Mouse (Mus musculus) heart, embryonic 15.5 days (tissue): ENCODE data around the gene Bcl11b. TPM values are rescaled to one million over a fixed set of nuclear protein-coding genes. Genes with fewer than 3 reads are reported as not detected.
A peak's percentile ranks its signal among the peaks of the same experiment; 100 is the strongest.

Source experiments
- ATAC-seq: fragments of 200-750 bp; cut with Nextera tagmentation; replicated peaks from 2 replicates; pipeline ENCODE4 v1.8.0; 2017; ENCODE audit warnings: low read depth, moderate TSS enrichment; ENCODE audit not compliant: insufficient number of reproducible peaks, insufficient read depth, low FRiP score
- H3K27ac ChIP-seq: fragments of 300-500 bp; sonication (generic); 2 replicates; pipeline ENCODE4 v1.5.1; 2015; ENCODE audit warnings: mild to moderate bottlenecking, inconsistent platforms
- H3K27me3 ChIP-seq: fragments of 300-500 bp; sonication (generic); 2 replicates; pipeline ENCODE4 v1.6.1; 2015; ENCODE audit warnings: inconsistent platforms
- H3K36me3 ChIP-seq: fragments of 300-500 bp; sonication (generic); 2 replicates; pipeline ENCODE4 v1.6.1; 2015; ENCODE audit warnings: mild to moderate bottlenecking, inconsistent platforms
- H3K4me1 ChIP-seq: fragments of 300-500 bp; sonication (generic); replicated peaks from 2 replicates; pipeline ENCODE4 v1.6.1; 2015; ENCODE audit warnings: inconsistent platforms
- H3K4me2 ChIP-seq: fragments of 300-500 bp; sonication (generic); 2 replicates; pipeline ENCODE4 v1.6.1; 2015; ENCODE audit warnings: inconsistent platforms, mild to moderate bottlenecking, moderate library complexity
- H3K4me3 ChIP-seq: fragments of 300-500 bp; sonication (generic); 2 replicates; pipeline ENCODE4 v1.5.1; 2015; ENCODE audit warnings: mild to moderate bottlenecking, inconsistent platforms
- H3K9ac ChIP-seq: fragments of 300-500 bp; sonication (generic); 2 replicates; pipeline ENCODE4 v1.6.1; 2015; ENCODE audit warnings: mild to moderate bottlenecking, inconsistent platforms
- H3K9me3 ChIP-seq: fragments of 300-500 bp; sonication (generic); replicated peaks from 2 replicates; pipeline ENCODE4 v1.6.1; 2016; ENCODE audit warnings: inconsistent platforms
- WGBS: fragments of 180-500 bp; shearing (Covaris S2); methylation state at CpG from one replicate; pipeline ENCODE4 v1.1.7; 2015; ENCODE audit warnings: mixed read lengths; 5-methylcytosine and 5-hydroxymethylcytosine counted together
- polyA plus RNA-seq: library from polyadenylated mRNA; unstranded; fragments of >200 nt; fragmentation: Nextera tagmentation; extraction: Ambion mirVana; gene quantifications from 2 replicates; pipeline ENCODE4 v1.2.1, GENCODE M21; 2015

Gene Bcl11b
- polyA plus RNA-seq, 1 experiment from 2014 or later, result 4.6 TPM

DNA sequence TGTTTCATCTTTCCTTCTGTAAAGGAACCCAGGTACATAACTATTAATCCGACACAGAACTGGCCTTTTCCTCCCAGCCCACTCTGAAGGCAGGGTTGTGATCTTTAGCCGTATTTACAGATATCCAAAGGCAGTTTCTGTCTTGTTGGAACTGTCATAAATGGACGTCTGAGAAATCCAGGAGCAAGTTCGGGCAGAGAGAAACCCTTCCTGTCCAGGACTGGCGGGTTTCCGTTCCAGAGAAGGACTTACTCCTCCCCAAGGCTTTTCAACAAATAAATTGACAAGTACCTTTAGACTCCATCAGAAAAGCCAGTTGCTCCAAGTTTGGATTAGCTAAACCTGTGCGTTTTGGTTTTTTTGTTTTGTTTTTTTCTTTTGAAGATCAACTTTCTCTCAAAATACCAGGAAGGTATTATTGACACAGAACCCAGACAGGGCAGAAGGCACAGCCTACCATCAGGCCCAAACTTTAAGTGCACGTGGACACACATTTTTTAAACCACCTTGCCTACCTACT is 24.6 kb downstream of the Bcl11b start:
- no peak overlapping the region for H3K4me3 ChIP-seq
- no peaks in the 10 kb centered on the region for H3K27me3 ChIP-seq
- WGBS, result 65% methylated on average over 8 of the region's 8 CpGs

DNA sequence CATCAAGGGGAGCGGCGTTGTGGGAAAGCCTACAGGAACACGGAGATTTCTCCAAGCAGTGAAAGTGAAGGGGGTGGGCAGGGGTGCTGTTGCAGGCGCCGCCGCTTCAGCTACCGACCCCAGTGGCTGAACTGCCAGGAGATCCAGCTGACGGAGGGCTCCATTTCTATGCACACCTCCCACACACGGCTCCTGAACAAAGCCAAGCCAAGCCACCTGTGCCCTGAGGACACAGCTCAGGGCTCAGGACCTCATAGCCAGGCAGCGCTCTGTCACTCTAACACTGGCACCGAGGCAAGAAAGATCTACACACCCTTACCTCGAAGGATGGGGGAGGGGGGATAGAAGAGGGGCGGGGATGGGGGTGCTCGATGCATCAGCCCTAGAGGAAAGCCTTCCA is 25.3 kb downstream of the Bcl11b start:
- Histone ChIP-seq H3K27ac (no peak overlapping the region), H3K4me2 (peak overlapping the region; percentile 52), H3K27me3 (no peaks in the 10 kb centered on the region), H3K4me3 (0 out of 2 replicates have a peak overlapping the region, but pooled peaks have one; percentile 10), H3K36me3 (no peaks in the 10 kb centered on the region), H3K4me1 (peaks cover 65% of the 10 kb centered on the region), H3K9ac (peak overlapping the region; percentile 6; the same call in 1 of the 2 replicates), H3K9me3 (no peaks in the 10 kb centered on the region)
- ATAC-seq, result no peak
- WGBS, result 27% methylated on average over 14 of the region's 14 CpGs

More for the DNA sequence above, 24.6 kb downstream of the Bcl11b start:
- H3K4me2 ChIP-seq, result peak overlapping the region; percentile 94
- no peaks in the 10 kb centered on the region for H3K36me3 ChIP-seq
- peaks cover 64% of the 10 kb centered on the region for H3K4me1 ChIP-seq
- no peak for ATAC-seq
- no peaks in the 10 kb centered on the region for H3K9me3 ChIP-seq
- peak overlapping the region; percentile 91 for H3K27ac ChIP-seq
- no peak overlapping the region for H3K9ac ChIP-seq

DNA sequence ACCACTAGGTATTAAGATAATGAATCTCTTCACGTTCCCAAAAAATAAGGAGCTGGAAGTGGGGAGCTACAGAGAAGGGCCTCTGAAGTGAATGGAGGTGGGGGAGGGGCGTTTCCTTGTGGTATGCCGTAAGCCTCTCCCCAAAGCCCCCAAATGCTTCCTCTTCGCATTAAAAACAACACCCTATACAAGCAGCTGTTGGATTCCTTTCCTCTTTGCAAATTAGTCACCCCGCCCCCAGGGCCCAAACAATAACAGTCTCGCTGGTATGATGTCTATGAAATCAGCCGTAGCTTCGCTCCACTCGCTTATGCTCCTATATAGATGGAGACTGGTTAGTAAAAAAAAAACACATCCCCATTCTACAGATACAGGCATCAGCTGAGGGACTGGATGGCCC is 25.9 kb downstream of the Bcl11b start:
- no peak for ATAC-seq
- 29% methylated on average over 9 of the region's 9 CpGs for WGBS
- Histone ChIP-seq H3K9ac (no peak overlapping the region), H3K4me2 (peak overlapping the region; percentile 52), H3K9me3 (no peaks in the 10 kb centered on the region), H3K36me3 (no peaks in the 10 kb centered on the region), H3K27ac (no peak overlapping the region), H3K27me3 (no peaks in the 10 kb centered on the region), H3K4me1 (peaks cover 69% of the 10 kb centered on the region), H3K4me3 (no peak overlapping the region)

DNA sequence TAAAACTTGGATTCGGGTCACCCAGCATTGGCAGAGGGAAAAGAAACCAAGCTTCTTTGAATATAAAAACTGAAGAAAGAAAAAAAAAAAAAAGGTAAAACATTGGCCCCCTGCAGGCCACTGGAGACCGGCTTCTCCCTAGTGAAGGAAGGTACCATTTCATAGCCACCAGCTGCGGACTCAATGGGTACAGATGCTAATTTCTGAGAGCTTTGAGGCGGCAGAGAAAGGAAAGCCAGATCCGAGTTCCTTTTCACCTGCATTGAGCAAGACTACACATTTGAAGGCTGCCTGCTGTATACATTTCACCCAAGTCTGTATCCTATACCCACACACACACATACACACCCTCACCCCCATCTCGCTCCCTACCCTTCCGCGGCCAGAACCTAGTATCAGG is 26.3 kb downstream of the Bcl11b start:
- Histone ChIP-seq H3K4me1 (peaks cover 73% of the 10 kb centered on the region), H3K9me3 (no peaks in the 10 kb centered on the region), H3K27ac (no peak overlapping the region), H3K4me3 (peak overlapping the region; percentile 13; the same call in 1 of the 2 replicates), H3K4me2 (peak overlapping the region; percentile 52), H3K36me3 (no peaks in the 10 kb centered on the region), H3K27me3 (no peaks in the 10 kb centered on the region), H3K9ac (no peak overlapping the region)
- 54% methylated on average over 8 of the region's 8 CpGs for WGBS
- ATAC-seq, result no peak

DNA sequence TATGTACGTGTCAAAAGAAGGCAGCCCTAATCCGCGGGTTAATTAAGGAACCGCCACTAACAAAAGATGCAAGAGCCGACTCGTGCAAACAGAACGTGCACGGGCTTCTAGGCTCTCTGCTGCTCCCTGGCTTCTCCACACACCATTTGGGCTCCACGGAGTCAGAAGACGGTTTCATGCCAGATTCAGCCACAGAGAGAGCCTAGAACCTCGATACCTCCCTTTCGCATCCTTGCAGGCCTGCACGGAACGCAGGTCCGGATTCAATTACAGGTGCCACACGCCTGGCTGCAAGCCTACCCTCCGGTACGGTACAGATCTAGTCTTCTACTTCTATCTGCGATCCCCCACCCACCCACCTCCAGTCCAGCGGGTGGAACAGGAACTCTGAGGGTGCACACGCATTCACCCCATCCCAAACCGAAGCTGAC is 26.8 kb downstream of the Bcl11b start:
- no peak for ATAC-seq
- peak overlapping the region; percentile 13 for H3K4me3 ChIP-seq
- H3K4me2 ChIP-seq, result peak overlapping the region; percentile 52
- no peaks in the 10 kb centered on the region for H3K36me3 ChIP-seq
- no peaks in the 10 kb centered on the region for H3K27me3 ChIP-seq
- H3K27ac ChIP-seq, result no peak overlapping the region
- peaks cover 74% of the 10 kb centered on the region for H3K4me1 ChIP-seq
- no peak overlapping the region; the same call in 1 of the 2 replicates for H3K9ac ChIP-seq
- no peaks in the 10 kb centered on the region for H3K9me3 ChIP-seq
- WGBS, result 30% methylated on average over 22 of the region's 22 CpGs

GRCm38 (mm10) chr12:107975897-107976570 is 27.4 kb downstream of the Bcl11b start:
- Histone ChIP-seq H3K36me3 (no peaks in the 10 kb centered on the region), H3K27me3 (no peaks in the 10 kb centered on the region), H3K4me1 (peaks cover 69% of the 10 kb centered on the region), H3K4me3 (peak overlapping the region; percentile 13), H3K9me3 (no peaks in the 10 kb centered on the region), H3K9ac (no peak overlapping the region), H3K27ac (no peak overlapping the region), H3K4me2 (peak overlapping the region; percentile 52)
- no peak for ATAC-seq
- WGBS, result 42% methylated on average over 14 of the region's 14 CpGs

GRCm38 (mm10) chr12:107975479-107975896 is 27.9 kb downstream of the Bcl11b start:
- Histone ChIP-seq H3K9me3 (no peaks in the 10 kb centered on the region), H3K4me1 (peaks cover 63% of the 10 kb centered on the region), H3K4me3 (no peak overlapping the region), H3K4me2 (no peak overlapping the region), H3K9ac (no peak overlapping the region), H3K27ac (no peak overlapping the region), H3K36me3 (no peaks in the 10 kb centered on the region), H3K27me3 (no peaks in the 10 kb centered on the region)
- no peak for ATAC-seq
- WGBS, result 81% methylated on average over 10 of the region's 10 CpGs

DNA sequence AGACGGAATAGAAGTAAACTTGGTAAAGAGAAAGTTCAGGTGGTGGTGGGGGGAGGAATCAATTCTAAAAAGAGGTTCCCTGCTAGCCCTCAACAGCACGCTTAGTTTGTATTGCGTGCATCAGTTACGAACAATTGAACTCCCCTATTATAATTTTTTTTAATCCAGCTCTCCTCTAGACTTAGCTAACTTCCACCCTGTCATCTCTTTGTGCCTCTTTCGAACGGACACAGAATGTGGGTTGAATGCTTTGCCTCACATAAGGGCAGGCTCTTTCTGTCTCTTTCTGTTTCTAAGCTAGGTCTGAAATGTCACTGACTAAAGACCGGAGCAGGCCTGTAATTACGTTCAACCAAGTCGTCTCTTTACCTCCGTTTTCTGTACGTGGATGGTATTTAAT is 28.9 kb downstream of the Bcl11b start:
- peaks cover 56% of the 10 kb centered on the region for H3K4me1 ChIP-seq

GRCm38 (mm10) chr12:107973556-107974140 is 29.8 kb downstream of the Bcl11b start:
- Histone ChIP-seq H3K4me1 (peaks cover 55% of the 10 kb centered on the region), H3K36me3 (no peaks in the 10 kb centered on the region), H3K9ac (no peak overlapping the region), H3K4me2 (peak overlapping the region; percentile 29; the same call in 1 of the 2 replicates), H3K27ac (peak overlapping the region; percentile 65), H3K9me3 (no peaks in the 10 kb centered on the region), H3K4me3 (no peak overlapping the region), H3K27me3 (no peaks in the 10 kb centered on the region)
- WGBS, result 33% methylated on average over 11 of the region's 11 CpGs
- ATAC-seq, result no peak

More for the DNA sequence above, 28.9 kb downstream of the Bcl11b start:
- ATAC-seq, result no peak
- Histone ChIP-seq H3K9me3 (no peaks in the 10 kb centered on the region), H3K27ac (no peak overlapping the region), H3K9ac (no peak overlapping the region), H3K36me3 (no peaks in the 10 kb centered on the region), H3K4me2 (no peak overlapping the region), H3K4me3 (no peak overlapping the region), H3K27me3 (no peaks in the 10 kb centered on the region)
- 85% methylated on average over 11 of the region's 11 CpGs for WGBS

DNA sequence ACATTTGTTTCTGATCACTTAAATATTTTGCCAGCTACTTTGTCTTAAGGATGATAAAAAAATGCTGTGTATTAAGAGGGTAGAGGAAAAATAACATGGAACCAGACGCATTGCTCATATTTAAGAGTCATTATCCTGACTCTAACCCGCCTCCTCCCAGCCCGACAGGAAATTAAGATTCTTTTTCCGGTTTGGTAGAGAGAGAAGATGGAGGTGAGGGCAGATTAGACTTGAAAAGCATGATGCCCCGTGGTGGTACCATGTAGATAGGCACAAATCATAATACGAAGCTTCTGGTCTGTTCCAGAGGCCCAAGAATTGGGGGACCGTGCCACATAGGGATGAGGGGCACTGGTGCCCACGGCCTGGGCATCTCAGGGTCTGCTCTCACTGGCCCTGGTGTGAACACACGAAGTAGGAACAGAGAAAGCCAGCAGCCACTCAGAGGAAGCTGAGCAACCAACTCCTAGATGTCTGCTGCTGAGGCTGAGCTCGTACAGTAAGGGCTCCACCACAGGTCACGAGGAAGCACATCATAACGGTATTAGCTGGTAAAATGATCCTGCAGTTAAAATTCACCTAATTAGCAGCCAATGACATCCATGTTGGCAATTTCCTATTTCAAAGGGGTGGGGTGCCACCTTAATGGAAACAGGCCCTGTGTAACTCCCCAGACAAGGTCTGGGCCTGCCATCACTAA is 32.2 kb downstream of the Bcl11b start:
- H3K4me1 ChIP-seq, result peaks cover 45% of the 10 kb centered on the region
- no peak overlapping the region for H3K4me2 ChIP-seq
- 76% methylated on average over 12 of the region's 12 CpGs for WGBS
- H3K27ac ChIP-seq, result no peak overlapping the region
- no peaks in the 10 kb centered on the region for H3K36me3 ChIP-seq
- H3K9ac ChIP-seq, result no peak overlapping the region
- no peak for ATAC-seq
- no peak overlapping the region for H3K4me3 ChIP-seq
- no peaks in the 10 kb centered on the region for H3K9me3 ChIP-seq
- H3K27me3 ChIP-seq, result no peaks in the 10 kb centered on the region

DNA sequence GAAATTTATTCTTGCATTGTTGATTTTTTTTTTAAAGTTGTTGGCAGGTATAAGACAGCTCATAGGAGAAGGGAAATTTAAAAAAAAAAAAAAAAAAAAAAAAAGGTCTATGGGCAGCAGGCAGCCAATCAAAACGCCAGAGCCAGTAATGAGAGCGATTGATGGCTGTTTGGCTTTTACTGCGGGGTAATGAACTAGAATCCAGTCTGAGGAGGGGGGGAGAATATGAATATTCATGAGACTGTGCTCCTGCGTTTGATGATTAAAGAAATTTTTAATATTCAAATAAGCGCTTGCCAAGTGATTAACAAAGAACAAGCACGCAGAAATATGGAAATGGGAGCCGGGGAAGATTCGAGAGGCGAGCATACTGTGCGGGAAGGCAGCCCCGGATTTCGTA is 32.8 kb downstream of the Bcl11b start:
- Histone ChIP-seq H3K27me3 (no peaks in the 10 kb centered on the region), H3K9me3 (no peaks in the 10 kb centered on the region), H3K4me3 (no peak overlapping the region), H3K9ac (no peak overlapping the region), H3K4me1 (peaks cover 39% of the 10 kb centered on the region), H3K36me3 (no peaks in the 10 kb centered on the region), H3K4me2 (no peak overlapping the region), H3K27ac (no peak overlapping the region)
- WGBS, result 70% methylated on average over 12 of the region's 12 CpGs
- ATAC-seq, result no peak
